Mouse (Mus musculus) frontal cortex, postnatal 36 days (tissue): ENCODE results near the gene Hoxb3.
A peak's percentile ranks its signal among the peaks of the same experiment; 100 is the strongest.

Source experiments
- DNase-seq, 2 experiments: peaks; one replicate each; pipeline ENCODE4 v3.0.0; 2022; ENCODE audit warnings: low spot score in 2 of 2

Hoxb3 gene

DNA sequence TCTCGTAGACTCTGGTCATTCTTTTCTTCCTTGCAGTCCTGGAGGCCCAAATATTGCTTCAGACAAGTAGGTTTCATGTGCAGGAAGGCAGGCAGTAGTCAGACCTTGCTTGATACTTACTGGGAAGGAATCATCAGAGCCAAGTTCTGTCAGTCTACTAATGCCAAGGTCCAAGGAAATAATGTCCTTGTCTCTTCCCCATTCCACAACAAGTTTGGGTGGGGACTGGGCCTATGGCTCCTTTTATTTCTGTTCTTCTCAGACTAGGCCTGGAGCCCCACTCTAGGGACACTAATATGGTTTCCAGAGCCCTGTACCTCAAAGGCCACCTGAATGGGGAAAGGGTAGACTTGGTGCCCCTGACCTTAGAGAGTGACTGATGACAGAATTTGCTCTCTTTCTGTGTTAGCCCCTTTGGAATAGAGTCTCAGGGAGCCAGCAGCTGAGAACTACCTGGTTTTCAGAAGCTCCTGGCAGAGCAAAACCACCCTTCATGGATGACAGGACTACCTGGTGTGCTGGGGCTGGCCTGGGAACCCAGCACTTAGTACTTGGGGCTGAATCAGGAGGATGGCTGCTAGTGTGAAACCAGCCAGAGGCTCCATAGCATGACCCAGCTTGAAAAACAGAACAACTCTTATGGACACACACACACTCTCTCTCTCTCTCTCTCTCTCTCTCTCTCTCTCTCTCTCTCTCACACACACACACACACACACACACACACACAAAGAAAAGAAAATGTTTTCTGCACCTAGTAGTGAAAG is 34.5 kb upstream of the Hoxb3 start:
- DNase-seq, result no peak

DNA sequence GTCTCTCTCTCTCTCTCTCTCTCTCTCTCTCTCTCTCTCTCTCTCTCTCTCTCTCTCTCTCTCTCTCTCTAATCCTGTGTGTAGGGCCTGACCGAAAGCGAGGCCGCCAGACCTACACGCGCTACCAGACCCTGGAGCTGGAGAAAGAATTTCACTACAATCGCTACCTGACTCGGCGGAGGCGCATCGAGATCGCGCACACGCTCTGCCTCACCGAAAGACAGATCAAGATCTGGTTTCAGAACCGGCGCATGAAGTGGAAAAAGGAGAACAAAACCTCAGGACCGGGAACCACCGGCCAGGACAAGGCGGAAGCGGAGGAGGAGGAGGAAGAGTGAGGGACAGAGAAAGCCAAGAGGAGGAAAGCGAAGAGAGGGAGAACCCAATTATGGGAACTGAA is 33.8 kb upstream of the Hoxb3 start:
- DNase-seq, result no peak

DNA sequence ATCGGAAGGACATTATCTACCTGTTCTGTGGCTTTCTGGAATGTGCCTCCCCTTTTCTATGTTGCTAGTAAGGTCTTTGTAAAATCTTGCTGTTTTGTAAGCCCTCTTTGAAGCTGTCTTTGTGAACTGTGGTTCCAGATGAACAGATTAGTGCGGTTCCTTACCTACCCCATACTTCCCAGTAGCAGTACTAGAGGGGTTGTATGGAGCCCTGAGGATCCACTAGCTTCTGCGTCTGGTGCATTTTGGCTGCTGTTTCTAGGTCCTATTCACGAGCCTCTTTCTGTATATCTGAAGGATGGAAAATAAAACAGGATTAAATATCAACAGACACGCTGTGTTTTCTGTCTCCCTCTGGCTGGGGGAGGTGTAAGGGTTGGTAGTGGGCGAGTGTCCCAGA is 33.3 kb upstream of the Hoxb3 start:
- no peak for DNase-seq

DNA sequence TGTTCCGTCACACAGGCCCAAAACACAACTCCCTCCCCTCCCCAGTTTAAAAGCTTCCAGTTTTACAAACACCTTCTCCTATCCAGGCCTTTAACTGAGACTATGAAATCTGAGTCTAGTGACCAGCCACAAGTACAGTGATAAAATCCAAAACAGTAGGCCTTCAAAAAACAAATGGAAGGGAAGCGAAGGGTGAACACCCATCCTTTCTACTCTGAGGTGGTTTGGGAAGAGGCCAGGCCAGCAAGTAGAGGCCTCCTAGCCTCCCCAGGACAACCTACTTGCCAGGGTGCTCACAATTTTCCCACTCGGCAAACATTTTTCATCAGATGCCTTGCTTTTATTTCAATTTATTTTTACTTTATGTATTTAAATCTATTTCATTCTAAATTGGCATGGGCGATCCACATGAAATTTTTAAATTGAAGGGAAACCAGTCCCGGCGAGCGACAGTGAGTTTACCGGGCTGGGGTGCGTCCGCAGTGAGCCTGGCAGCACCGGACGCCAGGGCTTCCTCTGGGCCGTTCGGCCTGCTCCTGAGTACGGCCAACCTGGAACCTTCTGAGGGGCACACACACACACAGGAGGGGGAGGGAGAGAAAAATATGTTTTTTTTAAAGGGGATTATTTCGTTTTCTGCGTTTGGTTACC is 32.3 kb upstream of the Hoxb3 start:
- no peak for DNase-seq

DNA sequence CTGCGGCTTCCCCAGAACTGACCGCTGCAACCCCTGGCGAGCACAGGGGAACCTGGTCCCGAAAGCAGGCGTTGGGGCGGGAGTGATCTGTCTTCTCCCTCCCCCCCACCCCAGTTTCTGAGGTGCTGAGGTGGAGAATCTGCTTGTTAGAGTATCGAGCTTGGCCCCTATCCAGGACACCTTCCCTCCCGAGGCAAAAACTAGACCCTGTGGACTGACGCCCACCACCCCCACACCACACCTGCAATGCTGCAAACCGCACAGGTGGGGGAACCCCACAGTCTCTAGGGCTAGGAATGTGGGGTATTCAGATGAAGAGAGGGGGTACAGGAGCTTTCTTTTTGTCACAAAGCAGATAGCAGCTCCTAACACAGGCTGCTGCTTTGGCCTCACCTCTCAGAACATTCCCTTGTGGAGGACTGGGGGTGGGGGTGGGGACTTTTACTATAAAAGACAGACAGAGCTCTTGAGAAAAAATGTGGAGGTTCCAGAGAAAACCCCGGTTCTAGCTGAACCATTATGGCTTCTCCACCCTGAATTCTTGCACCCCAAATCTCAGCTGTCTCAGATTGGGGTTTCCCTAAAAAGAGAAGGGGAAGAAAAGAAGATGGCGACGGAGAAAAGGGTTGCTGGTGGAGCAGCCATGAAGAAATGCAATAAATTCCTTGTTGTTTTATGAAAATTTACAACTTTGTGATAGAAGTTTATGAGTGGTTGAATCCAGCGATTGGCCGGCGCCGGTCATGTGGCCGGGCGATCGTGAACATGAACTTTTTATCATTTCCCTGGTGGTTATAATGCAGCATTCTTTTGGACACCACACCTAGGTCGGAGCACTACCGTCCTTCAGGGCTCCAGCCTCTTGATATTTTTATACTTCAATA is 31.2 kb upstream of the Hoxb3 start, which contains the start of gene Hoxb6:
Gene Hoxb6 (plus strand): TSS at position 796 of the 884 bp plus-strand sequence.
- no peak for DNase-seq

DNA sequence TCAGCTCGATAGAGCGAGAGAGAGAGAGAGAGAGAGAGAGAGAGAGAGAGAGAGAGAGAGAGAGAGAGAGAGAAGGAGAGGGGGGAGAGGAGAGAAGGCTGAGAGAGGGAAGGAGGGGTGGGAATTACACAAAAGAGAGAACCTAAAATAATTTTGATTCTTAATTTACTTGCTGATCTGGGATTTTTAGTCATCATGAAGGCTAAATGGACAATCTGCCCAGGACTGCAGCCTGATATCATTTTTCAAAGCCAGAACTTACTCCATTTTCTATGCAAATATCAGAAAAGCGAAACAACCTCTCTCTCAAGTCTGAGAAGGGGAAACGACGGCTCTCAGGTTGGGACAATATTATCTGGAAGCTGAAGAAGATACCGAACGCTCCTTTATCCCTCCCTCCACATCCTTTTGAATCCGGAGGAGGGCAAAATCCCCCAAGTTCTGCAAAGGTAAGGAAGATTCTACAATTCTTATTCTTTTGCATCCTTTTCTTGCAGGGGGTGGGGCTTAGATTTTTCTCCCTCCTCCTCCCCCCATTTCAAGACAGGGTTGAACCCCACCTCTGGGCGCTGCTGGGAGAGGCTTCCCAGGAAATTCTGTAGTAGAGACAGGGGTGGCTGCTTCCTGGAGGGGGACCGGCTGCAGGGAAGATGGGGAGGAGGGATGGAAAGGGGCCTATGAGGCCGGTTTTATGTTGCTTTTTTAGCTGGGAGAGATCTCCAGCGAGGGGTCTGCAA is 30.4 kb upstream of the Hoxb3 start:
- no peak for DNase-seq

DNA sequence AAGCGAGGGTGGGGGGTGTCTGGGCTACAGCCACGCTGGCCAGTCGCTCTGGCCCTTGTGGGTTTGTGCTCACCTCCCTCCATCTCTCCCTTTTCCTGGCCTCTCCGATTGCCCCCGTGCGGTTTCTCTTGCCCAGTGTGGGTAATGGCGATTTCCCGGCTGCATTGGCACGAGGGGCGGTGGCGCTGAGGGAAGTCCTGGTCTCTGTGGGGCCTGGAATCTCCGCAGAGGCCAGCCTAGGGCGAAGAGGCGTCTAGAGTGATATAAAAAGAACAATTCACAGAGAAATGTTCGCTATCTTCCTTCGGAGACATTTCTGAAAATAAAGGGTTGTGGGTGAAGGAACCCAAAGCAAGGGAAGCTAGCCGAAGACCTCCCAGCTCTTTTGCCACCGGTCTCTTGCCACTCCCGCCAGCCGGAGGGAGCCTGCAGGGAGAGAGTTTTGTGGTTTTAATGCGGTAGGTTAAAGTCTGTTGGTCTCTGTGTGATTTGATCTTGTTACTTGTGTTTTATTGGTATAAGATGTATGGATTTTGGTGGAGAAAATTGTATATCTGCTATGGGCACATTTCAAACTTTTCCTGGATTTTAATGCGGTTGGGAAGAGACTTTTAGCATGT is 29.7 kb upstream of the Hoxb3 start:
- DNase-seq, result no peak

DNA sequence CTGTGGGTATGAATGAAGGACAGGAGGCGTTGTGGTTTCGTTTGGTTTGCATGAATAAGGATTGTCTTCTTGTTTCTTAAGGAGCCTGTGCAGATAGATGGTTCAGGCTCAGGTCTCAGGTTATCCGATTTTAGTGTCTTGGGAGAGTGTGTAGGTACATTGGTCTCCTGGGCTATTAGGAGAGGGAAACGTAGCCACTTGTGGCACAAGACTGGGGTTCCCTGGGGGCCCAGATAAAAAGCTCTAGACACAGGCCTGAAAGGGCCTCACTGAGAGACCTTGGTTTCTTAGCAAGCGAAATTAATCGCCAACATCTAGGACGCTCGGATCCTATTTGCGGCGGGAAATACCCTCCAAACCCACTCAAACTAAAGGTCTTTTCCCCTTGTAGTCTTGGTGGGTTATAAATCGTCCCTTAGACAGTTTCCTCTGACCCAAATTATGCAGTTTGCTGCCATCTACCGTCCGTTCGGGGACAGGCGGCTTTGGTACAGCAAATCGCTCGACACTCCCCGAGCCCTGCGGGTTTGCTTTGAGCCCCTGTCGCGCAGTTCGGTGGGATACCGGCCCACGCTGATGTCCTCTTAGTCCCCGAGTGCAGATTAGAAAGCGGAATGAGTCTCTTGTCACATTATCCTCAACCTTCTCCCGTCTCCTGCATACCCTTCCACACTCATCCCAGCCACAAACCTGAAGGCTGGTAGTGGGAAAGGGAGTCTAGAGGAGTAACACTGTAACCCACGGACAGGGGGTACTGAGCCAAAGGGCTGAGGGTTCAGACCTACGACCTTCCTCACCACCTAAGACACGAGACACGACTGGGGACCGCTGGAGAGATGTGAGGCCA is 28.7 kb upstream of the Hoxb3 start:
- DNase-seq, result peak in 1 of 2 experiments; percentile 35

DNA sequence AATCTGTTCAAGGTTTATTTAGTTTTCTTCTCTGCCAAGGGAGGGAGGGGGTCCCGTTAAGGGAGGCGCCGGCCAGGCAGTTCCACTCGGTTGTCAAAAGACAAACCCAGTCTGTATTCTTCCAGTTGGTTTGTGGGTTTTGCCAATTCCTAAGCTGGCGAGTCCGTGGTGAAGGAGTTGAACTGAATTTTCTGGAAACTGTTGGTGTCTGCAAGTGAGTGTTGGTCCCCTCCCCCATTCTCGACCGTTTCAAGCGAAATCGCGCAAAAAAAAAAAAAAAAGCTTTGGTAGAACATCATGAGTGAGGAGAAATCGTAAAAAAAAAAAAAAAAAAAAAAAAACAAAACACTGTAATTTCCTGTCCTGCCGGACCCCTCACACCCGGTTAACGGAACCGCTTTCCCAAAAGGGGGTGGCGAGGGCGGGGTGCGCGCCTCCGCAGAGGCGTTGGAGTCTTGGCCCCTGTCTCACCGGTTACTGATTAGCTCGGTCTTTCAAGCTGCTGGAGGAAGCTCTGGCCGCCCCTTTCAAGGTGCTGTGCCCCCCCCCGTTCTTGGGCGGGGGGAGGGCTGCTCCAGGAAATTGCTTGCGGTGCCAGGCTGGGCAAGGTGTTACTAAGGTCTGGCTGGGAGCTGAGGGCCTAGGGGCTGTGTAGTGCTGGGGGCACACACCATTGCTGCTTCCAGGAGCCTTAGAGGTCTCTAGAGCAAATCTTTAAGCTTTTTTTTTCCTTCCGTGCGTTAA is 27.9 kb upstream of the Hoxb3 start:
- no peak for DNase-seq

DNA sequence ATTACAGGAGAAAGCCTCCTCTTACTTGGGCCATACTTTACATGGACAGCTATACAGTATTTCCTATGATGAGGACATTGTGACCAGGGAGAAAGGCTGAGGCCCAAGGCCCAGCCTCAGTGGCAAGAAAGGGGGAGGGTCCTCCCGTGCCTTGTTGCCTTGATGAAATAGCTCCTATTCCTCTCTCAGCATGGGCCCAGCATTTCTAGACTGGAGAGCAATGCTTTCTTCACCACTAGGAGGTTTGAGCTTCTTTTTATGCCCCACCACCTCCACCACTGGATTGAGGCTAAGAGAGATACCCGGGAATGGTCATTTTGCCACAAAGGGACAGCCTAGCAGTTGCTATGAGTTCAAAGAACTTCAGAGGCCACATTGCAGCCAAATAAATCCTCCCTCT is 26.1 kb upstream of the Hoxb3 start:
- no peak for DNase-seq

DNA sequence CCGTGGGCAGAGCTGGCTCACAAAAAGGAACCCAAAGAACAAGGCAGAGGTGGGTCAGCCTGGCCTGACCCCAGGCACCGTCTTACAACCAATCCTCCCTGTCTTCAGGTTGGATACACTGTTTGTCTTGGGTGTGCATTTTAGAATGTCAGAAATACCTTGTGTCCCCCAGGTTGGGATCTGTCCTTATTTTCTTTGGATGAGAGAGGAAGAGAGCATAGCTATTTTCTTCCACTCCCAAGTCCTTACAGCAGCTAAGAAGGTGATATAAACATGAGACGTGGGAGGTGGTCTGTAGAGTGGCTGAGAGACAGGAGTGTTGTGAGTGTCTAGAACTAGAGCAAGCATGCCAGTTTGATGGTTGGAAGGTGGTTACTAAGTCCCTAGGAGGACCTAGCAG is 25.7 kb upstream of the Hoxb3 start:
- no peak for DNase-seq

DNA sequence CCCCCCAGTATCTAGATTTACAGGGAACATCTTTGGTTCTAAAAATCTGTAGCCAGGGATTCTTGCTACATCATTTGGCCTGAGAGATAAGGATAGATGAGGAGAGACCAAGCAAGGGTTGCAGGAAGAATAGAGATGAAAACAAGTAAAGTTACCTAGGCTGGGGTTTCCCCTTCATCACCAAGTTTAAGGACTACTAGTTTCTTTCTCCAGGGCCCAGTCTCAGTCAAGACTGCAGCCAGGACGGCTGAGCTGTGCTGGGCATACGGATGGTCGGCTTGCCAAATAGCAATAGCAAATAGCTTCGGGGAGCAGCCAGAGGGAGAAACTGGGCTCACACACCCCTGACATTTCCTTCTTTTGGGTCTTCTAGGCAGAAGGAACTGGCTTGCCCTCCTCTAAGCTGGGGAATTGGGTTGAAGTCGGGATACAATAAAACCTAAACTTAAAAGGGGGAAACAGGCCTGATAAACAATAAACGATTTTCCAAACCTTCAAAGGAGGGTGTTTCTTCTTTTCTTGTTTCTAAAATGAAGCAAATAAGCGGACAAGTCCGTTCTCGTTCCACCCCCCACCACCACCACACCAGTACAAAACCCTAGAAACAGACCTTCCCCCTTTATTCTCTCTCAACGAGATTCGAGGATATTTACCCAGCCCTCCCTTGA is 25.0 kb upstream of the Hoxb3 start:
- DNase-seq, result no peak

DNA sequence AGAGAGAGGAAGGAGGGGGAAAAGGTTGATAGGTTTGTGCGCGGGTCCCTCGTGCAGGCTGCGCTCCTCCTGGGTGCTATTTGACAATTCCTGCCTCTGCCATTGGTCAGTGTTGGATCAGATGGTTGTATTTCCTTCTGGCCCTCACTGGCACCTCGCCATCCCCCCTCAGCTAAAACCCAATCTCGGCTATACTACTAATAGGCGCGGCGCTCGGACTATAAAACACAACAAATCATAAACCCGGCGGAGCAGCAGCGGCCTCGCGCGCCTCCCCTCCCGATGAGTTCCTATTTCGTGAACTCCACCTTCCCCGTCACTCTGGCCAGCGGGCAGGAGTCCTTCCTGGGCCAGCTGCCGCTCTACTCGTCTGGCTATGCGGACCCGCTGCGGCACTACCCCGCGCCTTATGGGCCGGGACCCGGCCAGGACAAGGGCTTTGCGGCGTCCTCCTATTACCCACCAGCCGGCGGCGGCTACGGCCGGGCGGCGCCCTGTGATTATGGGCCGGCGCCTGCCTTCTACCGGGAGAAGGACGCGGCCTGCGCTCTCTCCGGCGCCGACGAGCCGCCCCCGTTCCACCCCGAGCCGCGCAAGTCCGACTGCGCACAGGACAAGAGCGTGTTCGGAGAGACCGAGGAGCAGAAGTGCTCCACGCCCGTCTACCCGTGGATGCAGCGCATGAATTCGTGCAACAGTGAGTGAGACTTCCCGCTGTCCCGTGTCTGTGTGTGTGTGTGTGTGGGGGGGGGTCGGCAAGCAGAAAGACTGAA is 24.0 kb upstream of the Hoxb3 start:
- no peak for DNase-seq

DNA sequence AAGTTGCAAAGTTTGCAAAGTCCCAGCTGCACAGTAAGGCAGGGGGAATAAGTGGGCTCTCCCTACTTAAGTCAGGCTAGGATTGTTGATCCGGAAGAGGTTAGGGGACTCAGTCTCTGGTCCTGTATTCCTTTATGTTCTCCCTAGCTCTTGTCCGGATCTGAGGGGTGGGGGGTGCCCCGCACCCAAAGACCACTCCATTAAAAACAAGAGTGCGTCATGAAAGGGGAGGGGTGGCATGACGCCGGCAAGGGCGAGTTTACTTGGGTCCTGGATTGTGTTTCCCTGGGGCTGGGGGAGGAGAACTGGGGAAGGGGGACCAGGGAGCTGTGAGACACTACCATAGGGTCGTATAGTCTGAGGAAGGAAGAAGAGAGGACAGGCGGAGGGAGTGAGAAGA is 23.3 kb upstream of the Hoxb3 start:
- DNase-seq, result no peak

DNA sequence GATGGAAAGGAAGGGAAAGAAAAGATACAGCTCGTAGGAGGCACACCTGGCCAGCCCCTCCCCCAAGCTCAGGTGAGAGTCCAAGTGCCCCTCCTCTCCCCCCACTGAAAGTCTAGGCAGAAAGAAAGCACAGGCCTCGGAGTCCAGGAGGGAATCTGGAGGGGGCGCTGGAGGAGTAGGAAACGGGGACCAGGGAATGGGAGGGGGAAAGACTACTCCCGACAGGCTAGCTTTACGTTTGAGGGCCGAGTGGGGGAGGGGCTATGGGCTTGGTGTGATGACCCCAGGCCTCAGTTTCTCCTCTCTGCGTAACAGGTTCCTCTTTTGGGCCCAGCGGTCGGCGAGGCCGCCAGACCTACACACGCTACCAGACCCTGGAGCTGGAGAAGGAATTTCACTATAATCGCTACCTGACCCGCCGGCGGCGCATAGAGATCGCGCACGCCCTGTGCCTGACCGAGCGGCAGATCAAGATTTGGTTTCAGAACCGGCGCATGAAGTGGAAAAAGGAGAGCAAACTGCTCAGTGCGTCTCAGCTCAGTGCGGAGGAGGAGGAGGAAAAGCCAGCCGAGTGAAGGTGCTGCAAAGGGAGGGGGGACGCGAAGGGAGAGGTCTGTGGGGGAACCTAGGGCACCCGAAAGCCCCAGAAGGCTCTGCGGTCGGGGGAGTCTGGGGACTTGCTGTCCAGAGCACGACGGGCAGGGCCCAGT is 22.6 kb upstream of the Hoxb3 start:
- no peak for DNase-seq

DNA sequence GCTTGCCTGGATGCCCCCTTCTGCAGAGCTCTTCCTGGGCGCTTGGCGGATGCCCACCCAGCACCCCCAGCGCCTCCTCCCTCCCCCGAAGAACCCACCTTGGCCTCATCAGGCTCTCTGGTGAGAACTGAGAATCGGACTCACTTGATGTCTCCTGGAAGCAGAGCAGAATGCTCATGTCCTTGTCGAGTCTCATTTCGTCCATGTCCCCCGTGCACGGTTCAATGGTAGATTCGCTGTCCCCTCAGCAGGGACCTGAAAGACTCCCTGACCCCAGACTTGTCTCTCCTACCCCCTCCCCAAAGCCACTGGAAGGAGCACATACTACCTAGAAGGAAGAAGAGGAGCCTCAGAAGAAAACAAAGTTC is 22.1 kb upstream of the Hoxb3 start:
- no peak for DNase-seq

DNA sequence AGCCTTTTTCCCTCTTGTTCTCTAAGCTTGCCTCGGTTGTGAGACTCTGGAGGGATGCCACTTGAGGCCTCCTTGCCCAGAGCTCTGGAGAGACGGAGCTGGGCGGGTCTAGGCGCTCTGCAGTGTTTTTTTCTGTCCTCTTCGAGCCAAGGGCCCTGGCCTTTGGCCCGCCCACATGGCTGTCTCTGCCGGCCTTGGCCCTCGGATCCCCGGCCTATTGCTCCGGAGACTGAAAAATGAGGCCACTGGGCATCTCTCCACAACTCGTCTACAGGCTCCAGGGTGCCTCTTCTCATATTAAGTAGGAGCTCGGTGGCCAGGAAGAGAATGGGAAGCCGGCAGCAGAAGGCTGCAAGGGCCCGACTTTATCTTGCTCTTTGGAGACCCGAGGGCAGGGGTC is 21.3 kb upstream of the Hoxb3 start:
- peak in 1 of 2 experiments; percentile 34 for DNase-seq
